Mouse (Mus musculus) intestine, postnatal 0 days (tissue): ENCODE measurements at regions not wholly inside any gene's neighbourhood (a gene's known extent, or its start where the extent isn't known, plus 50 kb on each side); places are given as distances from the start of the nearest gene placed in this dataset.

Experiments
- ATAC-seq: fragments of 200-750 bp; cut with Nextera tagmentation; 2 replicates; pipeline ENCODE4 v1.8.0; 2017; ENCODE audit warnings: mild to moderate bottlenecking, moderate TSS enrichment, moderate library complexity
- H3K27ac ChIP-seq: fragments of 300-500 bp; sonication (generic); 2 replicates; pipeline ENCODE4 v1.5.1; 2014; ENCODE audit warnings: mild to moderate bottlenecking, low read depth, low read length, moderate library complexity
- H3K27me3 ChIP-seq: fragments of 300-500 bp; sonication (generic); replicated peaks from 2 replicates; pipeline ENCODE4 v1.6.1; 2014; ENCODE audit warnings: low read length, mixed read lengths; ENCODE audit not compliant: control insufficient read depth, insufficient read depth
- H3K36me3 ChIP-seq: fragments of 300-500 bp; sonication (generic); 2 replicates; pipeline ENCODE4 v1.6.1; 2014; ENCODE audit warnings: mild to moderate bottlenecking, moderate library complexity; ENCODE audit not compliant: control insufficient read depth, insufficient read depth
- H3K4me1 ChIP-seq: fragments of 300-500 bp; sonication (generic); replicated peaks from 2 replicates; pipeline ENCODE4 v1.6.1; 2014; ENCODE audit warnings: antibody characterized with exemption, low read length, mixed read lengths; ENCODE audit not compliant: control insufficient read depth, insufficient read depth
- H3K4me2 ChIP-seq: fragments of 300-500 bp; sonication (generic); replicated peaks from 2 replicates; pipeline ENCODE4 v1.6.1; 2014; ENCODE audit warnings: low read depth, mild to moderate bottlenecking, moderate library complexity
- H3K4me3 ChIP-seq: fragments of 300-500 bp; sonication (generic); 2 replicates; pipeline ENCODE4 v1.5.1; 2014; ENCODE audit warnings: low read depth, low read length
- H3K9ac ChIP-seq: fragments of 300-500 bp; sonication (generic); 2 replicates; pipeline ENCODE4 v1.6.1; 2014; ENCODE audit warnings: mild to moderate bottlenecking, low read depth, low read length
- H3K9me3 ChIP-seq: fragments of 300-500 bp; sonication (generic); 2 replicates; pipeline ENCODE4 v1.6.1; 2016; ENCODE audit warnings: mixed run types; ENCODE audit not compliant: control insufficient read depth
- CTCF ChIP-seq: sonication (generic); IDR thresholded peaks from 2 replicates; pipeline ENCODE4 v1.5.1; 2016; ENCODE audit warnings: low read depth, mild to moderate bottlenecking, control low read depth, antibody characterized with exemption, moderate library complexity
- WGBS: fragments of 180-500 bp; shearing (Covaris S2); extraction: QIAGEN DNeasy Blood & Tissue Kit; methylation state at CpG from one replicate; pipeline ENCODE4 v1.1.7; 2014; 5-methylcytosine and 5-hydroxymethylcytosine counted together

DNA sequence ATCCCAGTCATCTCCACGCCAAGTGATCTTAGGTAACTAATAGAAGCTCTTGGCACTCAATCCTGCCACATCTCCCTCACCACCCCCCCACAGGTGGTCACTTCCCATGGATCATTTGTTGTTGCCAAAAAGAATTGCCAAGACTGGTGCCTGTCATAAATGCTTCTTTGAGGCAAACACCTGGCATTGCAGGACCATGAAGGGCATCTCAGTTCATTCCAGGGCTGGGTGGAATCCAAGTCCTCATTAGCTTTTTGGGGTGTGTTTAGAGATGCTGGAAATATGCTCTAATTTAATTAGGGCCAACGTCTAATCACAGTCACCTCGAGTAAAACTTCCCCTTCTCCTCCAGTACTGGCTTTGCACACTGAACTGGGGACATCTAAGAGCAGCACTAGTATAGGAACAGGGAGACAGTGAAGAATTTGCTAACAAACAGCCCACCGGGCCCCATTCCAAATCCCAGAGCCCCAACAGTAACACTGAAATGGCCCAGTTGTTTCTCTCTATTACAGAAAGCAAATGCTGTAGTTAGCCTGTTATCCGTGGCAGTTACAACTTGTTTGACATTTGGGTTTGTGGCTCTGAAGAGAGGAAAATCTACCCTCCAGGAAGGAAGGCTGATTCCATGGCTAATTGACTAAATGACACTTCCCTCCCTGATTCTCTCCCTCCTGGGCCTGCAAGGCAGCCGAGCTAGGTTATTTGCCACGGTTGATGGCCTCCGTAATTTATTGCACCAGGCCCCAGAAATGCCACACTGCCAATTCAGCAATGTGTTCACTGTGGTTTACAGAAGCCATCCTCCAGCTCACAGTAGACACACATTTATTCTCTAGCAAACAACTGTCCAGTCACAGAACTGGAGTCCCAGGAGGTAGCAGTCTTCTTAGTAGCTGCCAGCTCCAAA is 164.2 kb upstream of the Bdnf start:
- no peak for ATAC-seq
- no peak for TF ChIP-seq CTCF
- no peak overlapping the region for H3K9ac ChIP-seq
- H3K4me3 ChIP-seq, result no peak overlapping the region
- H3K27me3 ChIP-seq, result no peaks in the 10 kb centered on the region
- no peaks in the 10 kb centered on the region for H3K36me3 ChIP-seq
- WGBS, result 53% methylated on average over 8 of the region's 8 CpGs
- H3K4me1 ChIP-seq, result no peaks in the 10 kb centered on the region
- no peak overlapping the region for H3K4me2 ChIP-seq
- H3K27ac ChIP-seq, result no peak overlapping the region
- H3K9me3 ChIP-seq, result no peaks in the 10 kb centered on the region

DNA sequence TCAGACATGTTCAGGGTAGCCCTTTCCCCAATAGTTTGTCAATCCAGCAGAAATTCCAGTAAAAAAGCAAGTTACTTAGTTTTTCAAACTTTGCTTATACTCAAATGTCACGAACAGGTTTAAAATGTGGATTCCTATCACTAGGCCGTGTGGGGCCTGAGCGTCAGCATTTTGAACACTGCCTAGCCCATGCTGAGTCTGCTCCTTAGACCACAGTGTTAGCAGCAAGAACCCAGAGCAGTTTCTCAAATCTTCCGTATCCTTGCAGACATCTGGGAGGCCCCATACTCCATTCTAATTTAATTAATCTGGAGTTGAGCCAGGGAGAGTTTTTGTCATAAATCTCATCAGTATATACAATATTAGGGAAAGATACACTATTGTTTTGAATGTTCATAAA is 163.4 kb upstream of the Bdnf start:
- Histone ChIP-seq H3K9ac (no peak overlapping the region), H3K4me2 (no peak overlapping the region), H3K4me3 (no peak overlapping the region), H3K27ac (no peak overlapping the region), H3K27me3 (no peaks in the 10 kb centered on the region), H3K4me1 (no peaks in the 10 kb centered on the region), H3K36me3 (no peaks in the 10 kb centered on the region), H3K9me3 (no peaks in the 10 kb centered on the region)
- no peak for TF ChIP-seq CTCF
- ATAC-seq, result no peak
- WGBS, result 71% methylated on average over 4 of the region's 4 CpGs

DNA sequence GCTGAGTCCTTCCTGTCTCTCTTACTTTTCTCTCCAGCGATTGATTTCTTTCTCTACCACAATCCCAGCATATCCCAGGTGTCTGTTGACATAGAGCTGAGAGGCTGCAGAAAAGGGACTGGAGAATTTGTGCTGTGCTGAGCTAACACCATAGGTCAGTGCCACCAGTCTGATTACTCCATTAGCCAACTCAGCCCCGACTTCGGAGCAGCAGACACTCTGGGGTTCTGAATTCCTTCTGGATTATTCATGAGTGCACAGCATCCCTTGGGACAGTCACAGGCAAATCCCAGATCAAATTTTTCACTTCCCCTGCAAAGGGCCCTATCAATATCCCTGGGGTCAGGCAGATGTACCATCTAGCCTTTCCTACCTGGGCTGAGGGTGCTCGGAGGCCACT is 155.2 kb upstream of the Bdnf start:
- Histone ChIP-seq H3K36me3 (no peaks in the 10 kb centered on the region), H3K4me3 (no peak overlapping the region), H3K4me1 (no peaks in the 10 kb centered on the region), H3K27me3 (no peaks in the 10 kb centered on the region), H3K4me2 (no peak overlapping the region), H3K9ac (no peak overlapping the region), H3K9me3 (no peaks in the 10 kb centered on the region), H3K27ac (no peak overlapping the region)
- 80% methylated on average over 4 of the region's 4 CpGs for WGBS
- no peak for TF ChIP-seq CTCF
- no peak for ATAC-seq

DNA sequence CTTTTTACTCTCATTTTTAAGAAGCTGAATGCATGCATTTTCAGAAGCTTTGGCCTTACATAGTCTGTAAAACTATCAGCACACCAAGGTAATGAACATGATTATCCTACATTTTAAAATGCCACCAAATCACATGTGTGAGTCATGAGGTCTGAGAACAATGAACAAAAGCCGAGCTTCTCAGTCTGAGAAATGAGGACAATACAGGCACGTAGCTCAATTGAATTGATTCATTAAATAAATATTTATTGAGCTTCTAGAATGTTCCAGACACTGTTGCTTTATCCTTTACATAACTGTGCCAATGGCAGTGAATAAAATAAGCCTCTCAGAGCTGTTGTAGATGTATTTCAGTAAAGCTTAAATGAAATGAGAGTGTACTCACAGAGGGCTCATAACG is 154.0 kb upstream of the Bdnf start:
- Histone ChIP-seq H3K27ac (no peak overlapping the region), H3K4me3 (no peak overlapping the region), H3K27me3 (no peaks in the 10 kb centered on the region), H3K4me2 (no peak overlapping the region), H3K9ac (no peak overlapping the region), H3K4me1 (no peaks in the 10 kb centered on the region), H3K9me3 (no peaks in the 10 kb centered on the region), H3K36me3 (no peaks in the 10 kb centered on the region)
- 66% methylated on average over 3 of the region's 3 CpGs for WGBS
- no peak for TF ChIP-seq CTCF
- no peak for ATAC-seq

DNA sequence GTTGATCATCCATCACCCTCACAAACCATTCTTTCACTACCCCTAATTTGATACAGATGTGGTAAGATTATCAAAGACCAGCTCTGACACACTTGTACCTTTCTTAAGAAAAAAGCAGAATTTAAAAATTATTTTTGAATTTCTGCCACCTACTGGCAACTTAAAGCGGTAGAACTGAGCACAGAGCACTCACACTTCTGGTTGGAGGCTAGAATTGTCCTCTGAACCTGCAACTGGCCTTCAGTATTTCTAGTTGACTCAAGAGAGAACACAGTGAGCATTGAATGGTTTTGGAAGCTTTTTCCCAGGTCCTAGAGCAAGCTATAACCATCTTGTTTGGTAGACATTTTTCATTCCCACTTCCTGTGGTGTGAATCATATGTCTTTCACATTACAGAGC is 135.0 kb upstream of the Bdnf start:
- WGBS, result 59% methylated on average over 1 of the region's 1 CpGs

GRCm38 (mm10) chr2:109546486-109547115 is 127.9 kb upstream of the Bdnf start:
- H3K4me3 ChIP-seq, result no peak overlapping the region
- no peaks in the 10 kb centered on the region for H3K4me1 ChIP-seq
- H3K36me3 ChIP-seq, result no peaks in the 10 kb centered on the region
- H3K9ac ChIP-seq, result no peak overlapping the region
- H3K4me2 ChIP-seq, result no peak overlapping the region
- WGBS, result 78% methylated on average over 7 of the region's 7 CpGs
- ATAC-seq, result no peak
- no peaks in the 10 kb centered on the region for H3K27me3 ChIP-seq
- H3K9me3 ChIP-seq, result no peaks in the 10 kb centered on the region
- no peak for TF ChIP-seq CTCF
- H3K27ac ChIP-seq, result no peak overlapping the region

More for the DNA sequence above, 135.0 kb upstream of the Bdnf start:
- no peak overlapping the region for H3K9ac ChIP-seq
- H3K4me2 ChIP-seq, result no peak overlapping the region
- no peak for TF ChIP-seq CTCF
- H3K4me1 ChIP-seq, result no peaks in the 10 kb centered on the region
- H3K4me3 ChIP-seq, result no peak overlapping the region
- no peaks in the 10 kb centered on the region for H3K36me3 ChIP-seq
- H3K27ac ChIP-seq, result no peak overlapping the region
- ATAC-seq, result no peak
- no peaks in the 10 kb centered on the region for H3K9me3 ChIP-seq
- H3K27me3 ChIP-seq, result no peaks in the 10 kb centered on the region
